Mouse (Mus musculus) left cerebral cortex, postnatal 25 days (tissue): Measurements from ENCODE around the gene Gnas. TPM values are rescaled to one million over a fixed set of nuclear protein-coding genes. Genes with fewer than 3 reads are reported as not detected.

Experiments used
- DNase-seq, 2 experiments: peaks; one replicate each; pipeline ENCODE4 v3.0.0; 2022; ENCODE audit warnings: low spot score in 2 of 2, mixed read lengths in 1 of 2
- intact Hi-C: fragments of 180-260 bp; cut with DNase I; formaldehyde crosslinking; loops from one replicate; pipeline ENCODE4 v1.15.1; 2025
- total RNA-seq, 2 experiments: library from RNA; stranded (reverse); gene quantifications; 2 replicates each; pipeline ENCODE4 v1.2.3; 2021

The Gnas gene
- total RNA-seq = 1,000 to 10,000 TPM; 1,712 to 1,744 TPM

- intact Hi-C loops = loop anchor here (2.0 to 10.0 kb wide), 2 partner anchors 697 to 1099 kb away; no protein-coding TSS in a partner anchor
- peak in 1 of 2 experiments; percentile 32 for DNase-seq
These were observed at the start of gene Gnas for GRCm38 (mm10) chr2:174284011-174284410. Gene Gnas (plus strand): TSS chr2:174284320.

GRCm38 (mm10) chr2:174242431-174242830 is 41.7 kb upstream of the Gnas start:
- intact Hi-C loops = no loop called here
- DNase-seq = no peak

GRCm38 (mm10) chr2:174251963-174252362 is 32.2 kb upstream of the Gnas start:
- no peak for DNase-seq
- intact Hi-C loops = no loop called here

GRCm38 (mm10) chr2:174257312-174257711 is 26.8 kb upstream of the Gnas start:
- DNase-seq = no peak
- intact Hi-C loops = no loop called here

- DNase-seq = no peak
- intact Hi-C loops = no loop called here
These were observed 24.1 kb upstream of the Gnas start for GRCm38 (mm10) chr2:174260004-174260403.

- no peak for DNase-seq
- intact Hi-C loops = no loop called here
These were observed 23.0 kb upstream of the Gnas start for GRCm38 (mm10) chr2:174260908-174261800.

GRCm38 (mm10) chr2:174261801-174262200 is 22.3 kb upstream of the Gnas start:
- no peak for DNase-seq
- intact Hi-C loops = no loop called here

- intact Hi-C loops = no loop called here
- peak in 1 of 2 experiments; percentile 60 for DNase-seq
These were observed 20.9 kb upstream of the Gnas start for GRCm38 (mm10) chr2:174263110-174263815.

GRCm38 (mm10) chr2:174264248-174264647 is 19.9 kb upstream of the Gnas start:
- DNase-seq = no peak
- intact Hi-C loops = no loop called here

- intact Hi-C loops = no loop called here
- DNase-seq = no peak
These were observed 13.7 kb upstream of the Gnas start for GRCm38 (mm10) chr2:174270416-174270815.

GRCm38 (mm10) chr2:174271459-174271858 is 12.7 kb upstream of the Gnas start:
- no peak for DNase-seq
- intact Hi-C loops = no loop called here

- no peak for DNase-seq
- intact Hi-C loops = no loop called here
These were observed 11.0 kb upstream of the Gnas start for GRCm38 (mm10) chr2:174273131-174273530.

GRCm38 (mm10) chr2:174273961-174274360 is 10.2 kb upstream of the Gnas start:
- DNase-seq = no peak
- intact Hi-C loops = no loop called here

- intact Hi-C loops = loop anchor here (10.0 kb wide), 1 partner anchor 1095 kb away; no protein-coding TSS in a partner anchor
- DNase-seq = peak in 1 of 2 experiments; percentile 24
These were observed 4.3 kb upstream of the Gnas start for GRCm38 (mm10) chr2:174279771-174280170.

GRCm38 (mm10) chr2:174283341-174283740 is 779 bp upstream of the Gnas start:
- intact Hi-C loops = loop anchor here (10.0 kb wide), 1 partner anchor 1099 kb away; no protein-coding TSS in a partner anchor
- no peak for DNase-seq

- intact Hi-C loops = loop anchor here (2.0 to 10.0 kb wide), 2 partner anchors 698 to 1100 kb away; no protein-coding TSS in a partner anchor
- DNase-seq = no peak
These were observed 812 bp downstream of the Gnas start for GRCm38 (mm10) chr2:174284807-174285457.

- intact Hi-C loops = loop anchor here (2.0 to 10.0 kb wide), 2 partner anchors 699 to 1101 kb away; no protein-coding TSS in a partner anchor
These were observed 1.9 kb downstream of the Gnas start for GRCm38 (mm10) chr2:174285921-174286470.

GRCm38 (mm10) chr2:174287921-174288320 is 3.8 kb downstream of the Gnas start:
- no peak for DNase-seq
- intact Hi-C loops = loop anchor here (10.0 kb wide), 1 partner anchor 1103 kb away; no protein-coding TSS in a partner anchor

More at GRCm38 (mm10) chr2:174285921-174286470, 1.9 kb downstream of the Gnas start:
- no peak for DNase-seq

- intact Hi-C loops = loop anchor here (10.0 kb wide), 1 partner anchor 1104 kb away; no protein-coding TSS in a partner anchor
These were observed 4.7 kb downstream of the Gnas start for GRCm38 (mm10) chr2:174288673-174289430.

More at GRCm38 (mm10) chr2:174288673-174289430, 4.7 kb downstream of the Gnas start:
- DNase-seq = no peak
